Mouse (Mus musculus): ENCODE measurements around the gene Slc35b4. TPM values are rescaled to one million over a fixed set of nuclear protein-coding genes. Genes with fewer than 3 reads are reported as not detected.

Gene Slc35b4
- polyA plus RNA-seq, 1 experiment: 39.9 TPM

DNA sequence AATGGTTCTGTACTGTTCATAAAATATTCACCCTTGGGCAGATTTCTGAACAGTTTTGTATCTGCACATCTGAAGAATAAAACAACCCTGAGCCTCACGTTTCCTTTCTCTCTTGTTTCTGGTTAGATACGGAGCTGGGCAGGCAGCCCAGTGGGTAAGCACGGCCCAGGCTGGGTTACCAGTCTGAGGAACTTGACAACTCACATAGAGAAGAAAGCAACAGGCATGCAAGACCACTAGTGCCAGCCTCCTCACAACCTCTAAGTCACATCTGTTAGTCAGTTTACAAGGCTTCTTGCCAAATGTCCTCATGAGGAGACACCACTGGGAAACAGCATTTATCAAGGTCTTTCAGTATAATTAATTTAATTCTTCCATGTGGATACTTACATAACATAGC lies 8.1 kb downstream of the Slc35b4 start:
- no peak for DNase-seq (ENCODE audit: low read depth)
- TF ChIP-seq CTCF (IDR thresholded peaks at IDR 0.05; ENCODE audit: borderline replicate concordance, extremely low read depth, insufficient read depth, insufficient read length): no peak
- TF ChIP-seq POLR2A (IDR thresholded peaks at IDR 0.05; ENCODE audit: borderline replicate concordance, extremely low read depth, insufficient read depth, insufficient read length, poor library complexity, severe bottlenecking): no peak

DNA sequence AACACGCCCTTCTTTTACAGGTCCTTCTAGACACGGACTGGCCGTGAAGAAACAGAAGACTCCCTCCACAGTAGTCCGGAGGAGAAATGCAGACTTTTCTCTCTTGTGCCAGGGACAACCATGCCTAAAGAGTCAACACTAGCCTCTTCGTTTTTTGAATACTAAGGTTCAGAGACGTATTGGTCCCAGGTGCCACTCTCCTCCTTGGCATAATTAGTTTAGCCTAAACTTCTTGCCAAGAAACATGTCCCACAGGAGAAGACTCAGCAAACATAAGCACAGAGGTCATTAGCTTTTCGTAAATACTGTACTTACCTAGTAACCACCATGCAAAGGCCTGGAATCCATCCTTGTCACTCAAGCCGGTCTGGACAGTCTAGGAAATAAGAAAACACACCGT lies 13.9 kb downstream of the Slc35b4 start:
- no peak for DNase-seq (ENCODE audit: low read depth)
- TF ChIP-seq CTCF (IDR thresholded peaks at IDR 0.05; ENCODE audit: borderline replicate concordance, extremely low read depth, insufficient read depth, insufficient read length) (no peak), POLR2A (IDR thresholded peaks at IDR 0.05; ENCODE audit: borderline replicate concordance, extremely low read depth, insufficient read depth, insufficient read length, poor library complexity, severe bottlenecking) (no peak)

GRCm38 (mm10) chr6:34162607-34163006 lies 14.3 kb downstream of the Slc35b4 start:
- TF ChIP-seq CTCF (IDR thresholded peaks at IDR 0.05; ENCODE audit: borderline replicate concordance, extremely low read depth, insufficient read depth, insufficient read length) (no peak), POLR2A (IDR thresholded peaks at IDR 0.05; ENCODE audit: borderline replicate concordance, extremely low read depth, insufficient read depth, insufficient read length, poor library complexity, severe bottlenecking) (no peak)
- DNase-seq (ENCODE audit: low read depth): no peak

- no peak for DNase-seq (ENCODE audit: low read depth)
- no peak for TF ChIP-seq POLR2A (IDR thresholded peaks at IDR 0.05; ENCODE audit: borderline replicate concordance, extremely low read depth, insufficient read depth, insufficient read length, poor library complexity, severe bottlenecking)
- TF ChIP-seq CTCF (IDR thresholded peaks at IDR 0.05; ENCODE audit: borderline replicate concordance, extremely low read depth, insufficient read depth, insufficient read length): no peak
These were observed 15.4 kb downstream of the Slc35b4 start for GRCm38 (mm10) chr6:34161511-34161910.

DNA sequence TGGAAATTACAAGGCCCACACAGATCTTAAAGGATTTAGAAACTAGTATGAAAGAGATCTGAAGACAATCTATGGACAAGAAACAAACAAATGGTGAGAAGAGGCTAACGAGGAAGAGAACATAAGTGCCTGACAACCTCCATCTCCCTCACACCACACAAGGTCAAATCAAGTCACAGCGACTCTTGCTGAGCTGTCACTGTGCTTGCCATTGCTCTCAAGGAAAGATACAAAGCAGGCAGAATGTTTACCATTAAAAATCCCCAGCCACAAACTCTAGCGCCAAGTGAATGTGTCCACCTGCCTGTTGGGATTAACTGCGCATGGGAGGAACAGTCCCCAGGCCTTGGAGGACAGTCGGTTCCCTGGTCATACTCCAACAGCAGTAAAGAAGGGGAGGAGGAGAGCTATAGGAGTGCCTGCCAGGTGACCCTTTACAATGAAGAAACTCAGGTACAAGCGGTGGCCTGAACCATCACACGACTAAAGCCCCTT lies 16.0 kb downstream of the Slc35b4 start:
- TF ChIP-seq POLR2A (IDR thresholded peaks at IDR 0.05; ENCODE audit: borderline replicate concordance, extremely low read depth, insufficient read depth, insufficient read length, poor library complexity, severe bottlenecking) (no peak), CTCF (IDR thresholded peaks at IDR 0.05; ENCODE audit: borderline replicate concordance, extremely low read depth, insufficient read depth, insufficient read length) (no peak)
- DNase-seq (ENCODE audit: low read depth): no peak

GRCm38 (mm10) chr6:34159998-34160815 lies 16.7 kb downstream of the Slc35b4 start:
- no peak for TF ChIP-seq POLR2A (IDR thresholded peaks at IDR 0.05; ENCODE audit: borderline replicate concordance, extremely low read depth, insufficient read depth, insufficient read length, poor library complexity, severe bottlenecking)
- no peak for TF ChIP-seq CTCF (IDR thresholded peaks at IDR 0.05; ENCODE audit: borderline replicate concordance, extremely low read depth, insufficient read depth, insufficient read length)
- no peak for DNase-seq (ENCODE audit: low read depth)

DNA sequence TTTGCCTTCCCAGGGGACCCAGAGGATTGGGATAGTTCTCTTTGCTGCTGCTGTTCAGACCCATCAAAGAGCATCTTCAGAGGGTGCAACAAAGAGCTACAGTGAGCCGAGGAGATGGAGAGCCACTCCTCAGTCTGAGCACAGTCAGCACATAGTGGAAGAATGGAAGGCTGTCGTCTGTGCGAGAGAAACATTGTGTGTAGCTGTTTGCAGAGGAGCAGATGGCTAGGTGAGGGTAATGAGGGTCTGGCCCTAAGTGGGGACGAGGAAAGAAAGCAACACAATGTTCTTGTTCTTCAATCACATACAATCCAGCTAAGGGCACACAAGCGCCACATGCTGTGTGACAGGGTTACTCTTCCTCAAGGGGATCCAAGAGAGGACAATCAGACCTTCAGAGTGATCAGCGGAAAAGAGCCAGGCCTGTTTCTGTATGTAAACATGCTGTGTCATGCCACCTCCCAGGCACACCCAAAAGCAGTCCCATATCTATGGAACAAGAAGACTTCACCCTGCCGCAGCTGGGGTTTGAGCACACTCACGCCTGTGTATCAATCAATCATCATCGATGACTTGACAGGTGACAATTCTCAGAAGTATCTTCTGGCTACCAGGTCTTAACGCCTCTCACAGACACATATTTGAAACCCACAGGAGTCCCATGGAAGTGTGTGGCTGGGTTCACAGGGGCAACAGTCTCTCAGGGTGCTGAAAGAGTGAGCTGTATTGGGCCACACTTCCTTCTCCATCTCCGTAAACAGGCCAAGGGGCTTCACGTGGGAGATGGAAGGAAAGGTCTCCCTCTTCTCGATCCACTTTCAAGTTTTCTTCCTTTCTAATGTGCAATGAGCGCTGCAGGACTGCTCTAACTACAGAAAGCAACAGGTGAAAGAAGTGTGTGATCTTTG lies 19.8 kb downstream of the Slc35b4 start:
- DNase-seq (ENCODE audit: low read depth): peak; percentile 59
- TF ChIP-seq CTCF (IDR thresholded peaks at IDR 0.05; ENCODE audit: borderline replicate concordance, extremely low read depth, insufficient read depth, insufficient read length): no peak
- TF ChIP-seq POLR2A (IDR thresholded peaks at IDR 0.05; ENCODE audit: borderline replicate concordance, extremely low read depth, insufficient read depth, insufficient read length, poor library complexity, severe bottlenecking): no peak

- DNase-seq (ENCODE audit: low read depth): peak; percentile 27
These were observed 20.9 kb downstream of the Slc35b4 start for GRCm38 (mm10) chr6:34156057-34156456.

DNA sequence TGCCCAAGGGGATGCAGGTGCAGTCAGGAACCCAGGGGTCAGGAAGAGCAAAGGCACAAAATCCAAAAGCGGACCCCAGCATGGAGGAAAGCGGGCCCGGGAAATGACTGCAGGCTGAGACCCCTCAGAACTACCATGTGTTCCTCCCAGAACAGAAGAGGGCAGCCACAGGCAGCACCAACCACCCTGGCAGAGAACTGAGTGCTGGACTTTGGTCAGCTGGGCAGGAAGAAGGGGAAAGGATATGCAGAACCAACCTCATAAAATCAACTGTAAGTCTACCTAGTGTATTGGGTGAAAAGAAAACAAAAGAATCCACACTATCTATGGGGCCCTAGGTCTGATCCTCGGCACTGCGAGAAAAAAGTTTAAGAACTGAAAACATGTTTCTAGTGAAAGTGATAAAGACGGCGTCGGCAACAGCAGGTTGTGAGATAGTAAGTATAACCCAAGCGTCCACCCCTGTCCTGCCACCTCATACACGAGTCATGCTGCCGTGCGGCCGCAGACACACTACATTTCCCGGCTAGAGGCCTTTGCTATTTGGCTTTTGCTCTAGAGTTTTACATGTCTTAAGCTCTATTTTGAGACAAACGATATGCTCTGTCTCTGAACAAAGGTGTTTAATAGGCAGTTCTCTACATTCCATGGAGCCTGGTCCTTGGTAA lies 21.6 kb downstream of the Slc35b4 start:
- no peak for DNase-seq (ENCODE audit: low read depth)
- TF ChIP-seq POLR2A (IDR thresholded peaks at IDR 0.05; ENCODE audit: borderline replicate concordance, extremely low read depth, insufficient read depth, insufficient read length, poor library complexity, severe bottlenecking) (no peak), CTCF (IDR thresholded peaks at IDR 0.05; ENCODE audit: borderline replicate concordance, extremely low read depth, insufficient read depth, insufficient read length) (no peak)

More at GRCm38 (mm10) chr6:34156057-34156456, 20.9 kb downstream of the Slc35b4 start:
- TF ChIP-seq POLR2A (IDR thresholded peaks at IDR 0.05; ENCODE audit: borderline replicate concordance, extremely low read depth, insufficient read depth, insufficient read length, poor library complexity, severe bottlenecking) (no peak), CTCF (IDR thresholded peaks at IDR 0.05; ENCODE audit: borderline replicate concordance, extremely low read depth, insufficient read depth, insufficient read length) (no peak)

DNA sequence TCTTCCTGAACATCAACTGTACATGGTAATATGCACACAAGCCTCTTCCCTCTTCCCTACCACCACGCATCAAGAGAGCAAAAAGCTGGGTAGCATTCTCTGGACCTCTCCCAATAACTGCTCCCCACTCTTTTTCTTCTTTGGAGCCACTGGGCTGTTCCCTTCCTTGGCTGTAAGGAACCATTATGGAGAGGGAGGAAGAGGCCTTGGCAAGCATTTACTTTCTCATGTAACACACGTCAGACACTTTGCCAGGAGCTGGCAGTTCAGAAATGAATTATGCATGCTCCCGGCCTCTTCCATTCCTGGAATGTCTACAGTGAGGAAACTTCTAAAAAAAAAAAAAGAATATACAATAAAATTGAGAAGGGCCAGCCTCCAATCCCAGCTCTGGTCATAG lies 22.7 kb downstream of the Slc35b4 start:
- DNase-seq (ENCODE audit: low read depth): peak; percentile 96
- TF ChIP-seq POLR2A (IDR thresholded peaks at IDR 0.05; ENCODE audit: borderline replicate concordance, extremely low read depth, insufficient read depth, insufficient read length, poor library complexity, severe bottlenecking) (no peak), CTCF (IDR thresholded peaks at IDR 0.05; ENCODE audit: borderline replicate concordance, extremely low read depth, insufficient read depth, insufficient read length) (no peak)

Measured in brain, embryonic 14.5 days (tissue).